Mouse (Mus musculus): ENCODE measurements around the gene Plac8. TPM values are rescaled to one million over a fixed set of nuclear protein-coding genes. Genes with fewer than 3 reads are reported as not detected.

Plac8 gene
- polyA plus RNA-seq, 1 experiment, result 24.6 TPM

DNA sequence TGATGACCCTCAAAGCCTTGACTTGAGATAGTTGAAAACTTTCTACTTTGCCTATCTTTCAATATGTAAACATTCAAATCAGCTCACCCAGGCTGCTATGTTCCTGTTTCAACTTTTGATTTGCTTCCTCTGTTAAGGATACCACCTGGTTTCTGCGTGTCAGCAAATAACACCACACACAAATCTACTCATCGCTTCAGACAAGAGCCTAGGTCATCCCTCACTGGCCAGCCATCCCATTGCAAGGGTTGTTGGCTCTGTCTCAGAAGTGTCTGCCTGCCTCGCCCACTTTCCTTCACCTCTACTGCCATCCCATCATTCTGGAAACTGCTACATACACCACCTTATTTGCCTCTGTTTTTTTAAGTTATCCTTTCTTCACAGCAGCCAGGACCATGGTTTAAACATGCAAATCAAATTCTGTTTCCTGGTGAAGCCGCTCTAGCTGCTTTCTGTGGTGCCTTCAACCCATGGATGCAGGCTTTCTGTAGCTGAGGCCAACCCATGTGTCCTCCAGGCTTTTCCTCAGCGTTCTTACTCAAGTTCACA, 6.9 kb upstream of the Plac8 start:
- no peaks in the 10 kb centered on the region for H3K27me3 ChIP-seq (ENCODE audit: control insufficient read depth, insufficient read depth, low read length)
- no peak overlapping the region for H3K27ac ChIP-seq (ENCODE audit: control insufficient read depth, insufficient read depth, low read depth, low read length)
- no peak for TF ChIP-seq POLR2A (IDR thresholded peaks at IDR 0.05; ENCODE audit: control insufficient read depth, low read depth, low read length)
- no peak for TF ChIP-seq CTCF (IDR thresholded peaks at IDR 0.05; ENCODE audit: control insufficient read depth, insufficient read depth, insufficient replicate concordance, low read depth, low read length)
- H3K4me3 ChIP-seq (ENCODE audit: control insufficient read depth, low read depth, low read length), result no peak overlapping the region
- no peaks in the 10 kb centered on the region for H3K36me3 ChIP-seq (ENCODE audit: control insufficient read depth, insufficient read depth, low read length)
- H3K4me1 ChIP-seq (ENCODE audit: control insufficient read depth, insufficient read depth, low read length), result no peaks in the 10 kb centered on the region

- TF ChIP-seq CTCF (IDR thresholded peaks at IDR 0.05; ENCODE audit: control insufficient read depth, insufficient read depth, insufficient replicate concordance, low read depth, low read length) (no peak), POLR2A (IDR thresholded peaks at IDR 0.05; ENCODE audit: control insufficient read depth, low read depth, low read length) (no peak)
These were observed 2.7 kb upstream of the Plac8 start for GRCm38 (mm10) chr5:100574771-100575170.

GRCm38 (mm10) chr5:100573256-100573655, 1.2 kb upstream of the Plac8 start:
- no peak for TF ChIP-seq CTCF (IDR thresholded peaks at IDR 0.05; ENCODE audit: control insufficient read depth, insufficient read depth, insufficient replicate concordance, low read depth, low read length)
- TF ChIP-seq POLR2A (IDR thresholded peaks at IDR 0.05; ENCODE audit: control insufficient read depth, low read depth, low read length), result no peak
- H3K4me1 ChIP-seq (ENCODE audit: control insufficient read depth, insufficient read depth, low read length), result peaks cover 10% of the 10 kb centered on the region
- H3K27ac ChIP-seq (ENCODE audit: control insufficient read depth, insufficient read depth, low read depth, low read length), result no peak overlapping the region

More at GRCm38 (mm10) chr5:100574771-100575170, 2.7 kb upstream of the Plac8 start:
- Histone ChIP-seq H3K27me3 (ENCODE audit: control insufficient read depth, insufficient read depth, low read length) (no peaks in the 10 kb centered on the region), H3K4me1 (ENCODE audit: control insufficient read depth, insufficient read depth, low read length) (peaks cover 4% of the 10 kb centered on the region), H3K27ac (ENCODE audit: control insufficient read depth, insufficient read depth, low read depth, low read length) (no peak overlapping the region), H3K36me3 (ENCODE audit: control insufficient read depth, insufficient read depth, low read length) (no peaks in the 10 kb centered on the region), H3K4me3 (ENCODE audit: control insufficient read depth, low read depth, low read length) (no peak overlapping the region)

DNA sequence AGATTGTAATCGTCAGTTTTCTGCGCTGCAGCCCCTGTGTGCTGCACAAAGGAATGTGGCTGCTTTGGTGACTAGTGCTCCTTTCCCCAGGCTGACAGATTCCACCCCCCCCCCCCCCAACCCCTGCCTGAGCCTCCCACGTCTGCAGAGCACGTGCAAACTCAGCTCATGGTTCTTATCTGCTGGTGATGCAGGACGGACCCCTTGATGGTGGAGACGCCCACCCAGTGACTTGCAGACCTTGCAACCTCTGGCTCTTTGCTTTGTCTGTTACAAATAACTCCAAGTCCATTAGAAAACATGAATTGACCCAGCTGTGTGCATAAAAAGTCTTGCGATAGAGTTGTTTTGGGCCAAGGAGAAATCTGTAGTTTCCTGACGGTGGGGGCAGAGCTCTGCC, 1.3 kb downstream of the Plac8 start:
- no peak overlapping the region for H3K4me3 ChIP-seq (ENCODE audit: control insufficient read depth, low read depth, low read length)
- H3K4me1 ChIP-seq (ENCODE audit: control insufficient read depth, insufficient read depth, low read length), result peaks cover 10% of the 10 kb centered on the region
- no peaks in the 10 kb centered on the region for H3K27me3 ChIP-seq (ENCODE audit: control insufficient read depth, insufficient read depth, low read length)
- no peaks in the 10 kb centered on the region for H3K36me3 ChIP-seq (ENCODE audit: control insufficient read depth, insufficient read depth, low read length)
- no peak overlapping the region for H3K27ac ChIP-seq (ENCODE audit: control insufficient read depth, insufficient read depth, low read depth, low read length)
- TF ChIP-seq CTCF (IDR thresholded peaks at IDR 0.05; ENCODE audit: control insufficient read depth, insufficient read depth, insufficient replicate concordance, low read depth, low read length) (no peak), POLR2A (IDR thresholded peaks at IDR 0.05; ENCODE audit: control insufficient read depth, low read depth, low read length) (no peak)

More at GRCm38 (mm10) chr5:100573256-100573655, 1.2 kb upstream of the Plac8 start:
- Histone ChIP-seq H3K36me3 (ENCODE audit: control insufficient read depth, insufficient read depth, low read length) (no peaks in the 10 kb centered on the region), H3K27me3 (ENCODE audit: control insufficient read depth, insufficient read depth, low read length) (no peaks in the 10 kb centered on the region), H3K4me3 (ENCODE audit: control insufficient read depth, low read depth, low read length) (no peak overlapping the region)

DNA sequence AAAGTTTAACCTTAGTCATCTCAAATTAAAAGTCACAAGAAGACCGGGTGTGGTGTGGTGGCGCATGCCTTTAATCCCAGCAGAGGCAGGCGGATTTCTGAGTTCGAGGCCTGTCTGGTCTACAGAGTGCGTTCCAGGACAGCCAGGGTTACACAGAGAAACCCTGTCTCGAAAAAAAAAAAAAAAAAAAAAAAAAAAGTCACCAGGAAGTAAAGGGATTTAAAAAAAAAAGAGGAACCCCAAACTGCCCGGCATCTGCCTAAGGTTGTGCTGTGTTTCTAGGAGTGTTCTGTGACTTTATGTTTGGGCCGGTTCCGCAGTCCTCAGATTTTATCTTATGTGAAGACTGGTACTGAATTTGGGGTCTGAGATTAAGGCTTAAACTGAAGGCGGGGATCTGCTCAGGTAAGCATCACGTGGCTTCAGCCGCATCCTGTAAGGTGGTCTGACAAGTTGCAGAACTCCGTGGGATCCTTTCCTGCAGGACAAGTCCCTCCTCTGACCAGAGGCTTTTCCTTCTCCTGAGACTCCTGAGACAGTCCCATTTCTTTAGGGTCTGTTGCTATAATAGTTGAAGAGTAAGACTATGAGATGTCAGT, 1.9 kb downstream of the Plac8 start:
- TF ChIP-seq POLR2A (IDR thresholded peaks at IDR 0.05; ENCODE audit: control insufficient read depth, low read depth, low read length) (no peak), CTCF (IDR thresholded peaks at IDR 0.05; ENCODE audit: control insufficient read depth, insufficient read depth, insufficient replicate concordance, low read depth, low read length) (no peak)
- Histone ChIP-seq H3K4me3 (ENCODE audit: control insufficient read depth, low read depth, low read length) (no peak overlapping the region), H3K4me1 (ENCODE audit: control insufficient read depth, insufficient read depth, low read length) (peaks cover 10% of the 10 kb centered on the region), H3K36me3 (ENCODE audit: control insufficient read depth, insufficient read depth, low read length) (no peaks in the 10 kb centered on the region), H3K27me3 (ENCODE audit: control insufficient read depth, insufficient read depth, low read length) (no peaks in the 10 kb centered on the region), H3K27ac (ENCODE audit: control insufficient read depth, insufficient read depth, low read depth, low read length) (no peak overlapping the region)

- Histone ChIP-seq H3K27ac (ENCODE audit: control insufficient read depth, insufficient read depth, low read depth, low read length) (no peak overlapping the region), H3K4me1 (ENCODE audit: control insufficient read depth, insufficient read depth, low read length) (peaks cover 10% of the 10 kb centered on the region), H3K36me3 (ENCODE audit: control insufficient read depth, insufficient read depth, low read length) (no peaks in the 10 kb centered on the region), H3K27me3 (ENCODE audit: control insufficient read depth, insufficient read depth, low read length) (no peaks in the 10 kb centered on the region), H3K4me3 (ENCODE audit: control insufficient read depth, low read depth, low read length) (peak overlapping the region; percentile 45)
- TF ChIP-seq CTCF (IDR thresholded peaks at IDR 0.05; ENCODE audit: control insufficient read depth, insufficient read depth, insufficient replicate concordance, low read depth, low read length), result no peak
- no peak for TF ChIP-seq POLR2A (IDR thresholded peaks at IDR 0.05; ENCODE audit: control insufficient read depth, low read depth, low read length)
These were observed 2.7 kb downstream of the Plac8 start for GRCm38 (mm10) chr5:100569250-100569934.

DNA sequence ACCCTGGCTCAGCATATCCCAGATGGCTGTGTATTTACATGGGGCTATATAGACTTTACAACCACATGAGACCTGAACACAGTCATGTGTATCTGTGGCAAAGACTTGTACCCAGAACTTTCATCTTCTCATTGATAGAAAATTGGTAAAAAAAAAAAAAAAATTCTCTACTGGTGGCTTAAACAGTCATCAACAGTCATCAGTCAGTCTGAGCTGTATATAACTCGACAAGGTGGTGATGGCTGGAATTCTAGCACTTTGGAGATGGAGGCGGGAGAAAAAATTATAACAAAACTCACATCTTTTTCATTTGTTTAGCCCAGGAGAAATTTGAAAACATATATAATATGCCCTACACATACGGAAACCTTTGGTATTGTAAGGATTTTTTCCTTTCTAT, 3.2 kb downstream of the Plac8 start:
- Histone ChIP-seq H3K36me3 (ENCODE audit: control insufficient read depth, insufficient read depth, low read length) (no peaks in the 10 kb centered on the region), H3K27ac (ENCODE audit: control insufficient read depth, insufficient read depth, low read depth, low read length) (no peak overlapping the region), H3K27me3 (ENCODE audit: control insufficient read depth, insufficient read depth, low read length) (no peaks in the 10 kb centered on the region), H3K4me3 (ENCODE audit: control insufficient read depth, low read depth, low read length) (no peak overlapping the region), H3K4me1 (ENCODE audit: control insufficient read depth, insufficient read depth, low read length) (peaks cover 10% of the 10 kb centered on the region)
- no peak for TF ChIP-seq CTCF (IDR thresholded peaks at IDR 0.05; ENCODE audit: control insufficient read depth, insufficient read depth, insufficient replicate concordance, low read depth, low read length)
- TF ChIP-seq POLR2A (IDR thresholded peaks at IDR 0.05; ENCODE audit: control insufficient read depth, low read depth, low read length), result no peak
